Mouse (Mus musculus): ENCODE data around the gene Sidt1. TPM values are rescaled to one million over a fixed set of nuclear protein-coding genes. Genes with fewer than 3 reads are reported as not detected.

The Sidt1 gene
- polyA plus RNA-seq, 1 experiment from 2014 or later = 0.11 TPM

DNA sequence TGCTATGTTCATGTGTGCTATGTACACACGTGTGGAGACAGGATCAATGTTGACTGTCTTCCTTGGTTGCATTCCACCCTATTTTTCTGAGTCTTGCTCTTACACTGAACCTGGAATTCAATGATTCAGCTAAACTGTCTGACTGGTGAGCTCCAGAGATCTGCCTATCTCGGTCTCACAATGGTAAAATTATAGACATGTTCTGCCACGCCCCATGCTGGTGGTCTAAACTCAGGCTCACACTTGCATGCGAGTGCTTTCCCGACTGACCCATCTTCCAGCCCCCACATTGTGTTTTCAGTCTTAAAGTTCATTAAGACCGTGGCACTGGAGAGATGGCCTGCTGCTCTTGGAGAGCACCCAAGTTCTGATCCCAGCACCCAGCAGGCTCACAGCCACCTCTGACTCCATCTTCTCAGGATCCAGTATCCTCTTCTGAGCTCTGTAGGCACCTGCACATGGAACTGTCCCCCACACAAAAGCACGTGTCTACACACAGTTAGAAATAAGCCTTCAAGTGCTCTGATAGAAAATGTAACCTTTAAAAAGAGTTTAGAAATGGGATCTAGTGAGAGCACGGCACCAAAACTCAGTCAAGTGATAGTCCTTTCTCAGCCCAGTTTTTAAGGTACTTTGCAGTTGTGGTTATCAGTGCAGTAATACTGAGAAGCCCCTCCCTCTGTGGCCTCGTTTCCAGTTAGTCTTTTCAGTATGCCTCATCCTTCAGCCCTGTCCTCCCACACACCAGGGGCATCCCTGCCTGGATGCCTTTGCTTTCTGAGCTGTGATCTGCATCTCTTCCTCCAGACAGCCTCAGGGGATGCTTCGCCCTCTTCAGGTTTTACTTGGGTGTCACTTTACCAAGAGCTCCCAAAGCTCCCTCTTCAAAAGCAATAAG, 122.6 kb downstream of the Sidt1 start:
- no peak overlapping the region for H3K4me2 ChIP-seq
- 72% methylated on average over 10 of the region's 10 CpGs for WGBS
- no peak overlapping the region for H3K27ac ChIP-seq
- no peak overlapping the region for H3K9ac ChIP-seq
- H3K27me3 ChIP-seq = no peaks in the 10 kb centered on the region
- H3K9me3 ChIP-seq (replicated peaks) = no peaks in the 10 kb centered on the region
- no peak for ATAC-seq (replicated peaks; ENCODE audit: insufficient number of reproducible peaks, insufficient read depth, low FRiP score, low read depth)
- no peak overlapping the region for H3K4me3 ChIP-seq
- no peaks in the 10 kb centered on the region for H3K4me1 ChIP-seq (replicated peaks)
- peaks cover 50% of the 10 kb centered on the region for H3K36me3 ChIP-seq

GRCm38 (mm10) chr16:44205973-44206372, 127.0 kb downstream of the Sidt1 start:
- no peak overlapping the region for H3K27ac ChIP-seq
- no peak overlapping the region for H3K9ac ChIP-seq
- no peaks in the 10 kb centered on the region for H3K27me3 ChIP-seq
- peaks cover 45% of the 10 kb centered on the region for H3K36me3 ChIP-seq
- no peaks in the 10 kb centered on the region for H3K9me3 ChIP-seq (replicated peaks)
- H3K4me1 ChIP-seq (replicated peaks) = no peaks in the 10 kb centered on the region
- H3K4me3 ChIP-seq = no peak overlapping the region
- ATAC-seq (replicated peaks; ENCODE audit: insufficient number of reproducible peaks, insufficient read depth, low FRiP score, low read depth) = no peak
- no peak overlapping the region for H3K4me2 ChIP-seq
- 84% methylated on average over 8 of the region's 8 CpGs for WGBS

DNA sequence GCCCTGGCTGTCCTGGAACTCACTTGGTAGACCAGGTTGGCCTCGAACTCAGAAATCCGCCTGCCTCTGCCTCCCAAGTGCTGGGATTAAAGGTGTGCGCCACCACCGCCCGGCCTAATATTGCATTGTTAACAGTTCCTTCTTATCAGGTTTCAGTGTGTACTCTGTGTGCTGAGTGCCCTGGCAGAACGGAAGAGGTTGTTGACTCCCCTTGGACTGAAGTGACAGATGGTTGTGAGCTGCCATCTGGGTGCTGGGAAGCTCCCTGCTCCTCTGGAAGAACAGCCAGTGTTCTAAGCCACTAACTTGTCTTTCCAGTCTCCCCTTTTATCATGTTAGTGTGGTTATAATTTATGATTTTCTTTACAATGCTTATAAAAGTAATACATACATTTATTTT, 128.7 kb downstream of the Sidt1 start:
- H3K4me2 ChIP-seq = no peak overlapping the region
- H3K36me3 ChIP-seq = peaks cover 45% of the 10 kb centered on the region
- no peak for ATAC-seq (replicated peaks; ENCODE audit: insufficient number of reproducible peaks, insufficient read depth, low FRiP score, low read depth)
- whole genome bisulfite sequencing = 76% methylated on average over 6 of the region's 6 CpGs
- no peak overlapping the region for H3K4me3 ChIP-seq
- H3K27me3 ChIP-seq = no peaks in the 10 kb centered on the region
- H3K9ac ChIP-seq = no peak overlapping the region
- H3K9me3 ChIP-seq (replicated peaks) = no peaks in the 10 kb centered on the region
- no peak overlapping the region for H3K27ac ChIP-seq
- no peaks in the 10 kb centered on the region for H3K4me1 ChIP-seq (replicated peaks)

- no peak overlapping the region for H3K4me2 ChIP-seq
- no peaks in the 10 kb centered on the region for H3K27me3 ChIP-seq
- H3K36me3 ChIP-seq = peaks cover 25% of the 10 kb centered on the region
- WGBS = 92% methylated on average over 4 of the region's 4 CpGs
- no peaks in the 10 kb centered on the region for H3K4me1 ChIP-seq (replicated peaks)
- no peak overlapping the region for H3K27ac ChIP-seq
- ATAC-seq (replicated peaks; ENCODE audit: insufficient number of reproducible peaks, insufficient read depth, low FRiP score, low read depth) = no peak
- H3K9me3 ChIP-seq (replicated peaks) = no peaks in the 10 kb centered on the region
- H3K9ac ChIP-seq = no peak overlapping the region
- H3K4me3 ChIP-seq = no peak overlapping the region
Observed at GRCm38 (mm10) chr16:44200146-44200545, 132.8 kb downstream of the Sidt1 start.

DNA sequence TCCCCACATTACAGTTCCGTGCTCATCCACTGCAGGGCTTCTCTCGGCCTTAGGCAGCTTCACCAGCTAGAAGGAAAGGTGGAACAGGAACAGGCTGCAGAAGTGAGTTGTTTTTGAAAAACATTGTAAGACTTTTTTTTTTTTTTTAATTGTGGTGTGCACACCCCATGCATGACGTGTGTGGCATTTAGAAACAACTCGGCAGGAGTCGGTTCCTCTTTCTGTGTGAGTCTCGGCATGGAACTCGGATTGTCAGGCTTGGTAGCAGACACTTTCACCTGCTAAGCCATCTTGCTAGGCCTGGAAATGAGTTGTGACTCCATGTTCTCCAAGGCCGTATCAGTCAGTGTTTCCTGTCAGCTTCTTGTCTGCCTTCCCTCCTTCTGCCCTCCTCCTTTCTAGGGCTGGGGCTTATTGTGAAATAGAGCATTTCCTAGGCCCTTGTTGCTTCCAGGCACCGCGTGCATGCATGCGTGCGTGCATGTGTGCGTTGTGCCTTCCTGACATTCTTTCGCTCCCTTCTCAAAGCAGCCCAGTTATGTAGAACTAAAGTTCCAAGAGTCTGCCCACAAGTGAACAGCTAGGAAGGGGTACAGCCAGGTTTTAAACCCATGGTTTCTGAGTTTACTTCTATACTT, 133.8 kb downstream of the Sidt1 start:
- H3K4me1 ChIP-seq (replicated peaks) = no peaks in the 10 kb centered on the region
- WGBS = 81% methylated on average over 14 of the region's 14 CpGs
- no peaks in the 10 kb centered on the region for H3K27me3 ChIP-seq
- no peak overlapping the region for H3K9ac ChIP-seq
- H3K27ac ChIP-seq = no peak overlapping the region
- H3K4me3 ChIP-seq = no peak overlapping the region
- H3K36me3 ChIP-seq = peaks cover 25% of the 10 kb centered on the region
- no peak overlapping the region for H3K4me2 ChIP-seq
- H3K9me3 ChIP-seq (replicated peaks) = no peaks in the 10 kb centered on the region
- no peak for ATAC-seq (replicated peaks; ENCODE audit: insufficient number of reproducible peaks, insufficient read depth, low FRiP score, low read depth)

DNA sequence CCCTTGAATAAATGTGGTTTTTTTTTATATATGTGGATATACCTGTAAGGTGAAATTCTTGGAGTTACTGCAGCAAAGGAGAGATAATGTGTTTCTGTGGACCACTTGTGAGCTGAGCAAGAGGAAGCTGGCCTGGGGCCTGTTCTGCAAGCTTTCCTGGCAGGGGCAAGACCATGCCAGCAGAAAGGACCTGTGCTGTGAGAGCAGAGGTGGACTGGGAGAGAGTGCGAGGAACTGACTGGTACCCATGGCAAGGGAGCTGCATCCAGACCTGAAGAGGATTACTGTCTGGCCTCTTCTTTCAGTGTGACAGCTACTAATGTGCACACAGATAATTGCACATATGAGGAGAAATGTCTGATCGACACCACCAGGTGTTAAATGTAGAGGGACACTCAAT, 142.0 kb downstream of the Sidt1 start:
- Histone ChIP-seq H3K4me2 (no peak overlapping the region), H3K4me3 (no peak overlapping the region), H3K9ac (no peak overlapping the region), H3K9me3 (replicated peaks) (no peaks in the 10 kb centered on the region), H3K4me1 (replicated peaks) (peaks cover 8% of the 10 kb centered on the region; the same call in 1 of the 2 replicates), H3K27me3 (no peaks in the 10 kb centered on the region), H3K36me3 (peaks cover 4% of the 10 kb centered on the region; the same call in 1 of the 2 replicates), H3K27ac (no peak overlapping the region)
- 78% methylated on average over 2 of the region's 2 CpGs for WGBS
- no peak for ATAC-seq (replicated peaks; ENCODE audit: insufficient number of reproducible peaks, insufficient read depth, low FRiP score, low read depth)

Other genes with a start within 250 kb of the Sidt1 start
- 32.6 and 34.8 TPM in 2 replicates for gene Atp6v1a, start 193.5 kb downstream of the Sidt1 start, polyA plus RNA-seq (2015; fragmentation: Nextera tagmentation; extraction: Ambion mirVana)
- 72.0 and 78.1 TPM in 2 replicates for gene Naa50, start 193.4 kb downstream of the Sidt1 start, polyA plus RNA-seq (2015; fragmentation: Nextera tagmentation; extraction: Ambion mirVana)
- 1.6 and 1.7 TPM in 2 replicates for gene Usf3, start 159.9 kb downstream of the Sidt1 start, polyA plus RNA-seq (2015; fragmentation: Nextera tagmentation; extraction: Ambion mirVana)
- gene Spice1, start 13.9 kb upstream of the Sidt1 start, polyA plus RNA-seq (2015; fragmentation: Nextera tagmentation; extraction: Ambion mirVana) = 16.5 and 16.7 TPM in 2 replicates
- gene Cfap44, start 61.6 kb upstream of the Sidt1 start, polyA plus RNA-seq (2015; fragmentation: Nextera tagmentation; extraction: Ambion mirVana) = 0.09 and 0.16 TPM in 2 replicates
- gene Boc, start 225.7 kb upstream of the Sidt1 start, polyA plus RNA-seq (2015; fragmentation: Nextera tagmentation; extraction: Ambion mirVana) = 7.7 and 14.0 TPM in 2 replicates